Mouse (Mus musculus) forebrain, embryonic 14.5 days (tissue): ENCODE measurements at regions not wholly inside any gene's neighbourhood (a gene's known extent, or its start where the extent isn't known, plus 50 kb on each side); places are given as distances from the start of the nearest gene placed in this dataset.

Source experiments
- ATAC-seq: fragments of 200-750 bp; cut with Nextera tagmentation; 2 replicates; pipeline ENCODE4 v1.8.0; 2017; ENCODE audit warnings: mild to moderate bottlenecking, moderate library complexity
- DNase-seq: peaks from one replicate; pipeline ENCODE4 v3.0.0-alpha.2; 2015; ENCODE audit warnings: low spot score
- H3K27ac ChIP-seq: fragments of 300-500 bp; sonication (generic); 2 replicates; pipeline ENCODE4 v1.5.1; 2014; ENCODE audit warnings: low read depth, mild to moderate bottlenecking, control low read depth, low read length, moderate library complexity
- H3K27me3 ChIP-seq: fragments of 300-500 bp; sonication (generic); replicated peaks from 2 replicates; pipeline ENCODE4 v1.6.1; 2014; ENCODE audit warnings: low read length, control low read depth, mixed read lengths; ENCODE audit not compliant: control insufficient read depth, insufficient read depth
- H3K36me3 ChIP-seq: fragments of 300-500 bp; sonication (generic); 2 replicates; pipeline ENCODE4 v1.6.1; 2014; ENCODE audit warnings: low read length, control low read depth; ENCODE audit not compliant: control insufficient read depth, insufficient read depth
- H3K4me1 ChIP-seq: fragments of 300-500 bp; sonication (generic); 2 replicates; pipeline ENCODE4 v1.6.1; 2014; ENCODE audit warnings: antibody characterized with exemption, low read length, control low read depth; ENCODE audit not compliant: control insufficient read depth, insufficient read depth
- H3K4me2 ChIP-seq: fragments of 300-500 bp; sonication (generic); 2 replicates; pipeline ENCODE4 v1.6.1; 2014; ENCODE audit warnings: mild to moderate bottlenecking, control low read depth, low read length
- H3K4me3 ChIP-seq: fragments of 300-500 bp; sonication (generic); 2 replicates; pipeline ENCODE4 v1.5.1; 2014; ENCODE audit warnings: low read depth, low read length, control low read depth
- H3K9ac ChIP-seq: fragments of 300-500 bp; sonication (generic); 2 replicates; pipeline ENCODE4 v1.6.1; 2014; ENCODE audit warnings: mild to moderate bottlenecking, low read length, control low read depth, moderate library complexity
- H3K9me3 ChIP-seq: fragments of 300-500 bp; sonication (generic); replicated peaks from 2 replicates; pipeline ENCODE4 v1.6.1; 2016; ENCODE audit warnings: low read length, control low read depth, mixed read lengths; ENCODE audit not compliant: control insufficient read depth
- WGBS: fragments of 180-500 bp; shearing (Covaris S2); extraction: QIAGEN DNeasy Blood & Tissue Kit; methylation state at CpG from one replicate; pipeline ENCODE4 v1.1.7; 2014; 5-methylcytosine and 5-hydroxymethylcytosine counted together

DNA sequence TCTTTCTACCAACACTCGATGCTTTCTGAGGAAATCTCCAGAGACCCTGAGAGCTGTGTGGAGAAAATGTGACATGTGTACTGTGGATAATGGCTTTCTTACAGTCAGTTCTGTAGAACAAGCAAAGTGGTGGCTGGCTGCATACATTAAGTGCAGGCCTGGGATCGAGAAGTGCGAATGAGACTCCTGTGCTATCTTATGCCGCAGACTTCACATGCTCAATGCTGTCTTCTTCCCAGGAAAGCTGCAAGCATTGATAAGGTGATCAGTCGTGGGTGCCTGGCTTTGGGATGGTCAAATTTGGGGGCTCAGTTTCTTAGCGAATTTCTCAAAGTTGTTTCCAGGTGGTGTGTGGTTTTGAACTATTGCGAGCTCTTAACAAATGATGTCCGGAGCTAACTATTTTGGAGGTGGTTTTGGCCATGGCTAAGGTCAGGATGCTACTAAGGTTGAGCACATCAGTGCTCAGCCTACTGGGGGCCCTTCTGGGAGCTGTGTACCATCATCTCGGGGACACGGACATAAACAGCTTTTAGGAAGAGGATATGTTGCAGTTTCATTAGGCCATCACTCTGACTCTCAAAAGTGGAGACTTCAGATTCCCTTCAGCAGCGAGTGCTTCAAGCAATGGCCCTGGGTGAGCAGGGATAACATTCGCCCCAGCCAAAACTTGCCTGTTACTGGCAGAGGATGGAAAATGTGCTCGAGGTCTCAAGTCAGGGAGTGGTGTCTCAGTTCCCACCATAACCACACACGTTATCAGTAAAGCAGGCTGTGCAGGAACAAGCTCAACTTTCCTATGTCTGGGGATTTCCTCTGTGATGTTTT, 646.7 kb downstream of the Zfp706 start:
- H3K4me2 ChIP-seq, result no peak overlapping the region
- no peak overlapping the region for H3K4me3 ChIP-seq
- H3K9me3 ChIP-seq, result no peaks in the 10 kb centered on the region
- whole genome bisulfite sequencing, result 68% methylated on average over 14 of the region's 14 CpGs
- DNase-seq, result no peak
- ATAC-seq, result no peak
- H3K9ac ChIP-seq, result no peak overlapping the region
- no peaks in the 10 kb centered on the region for H3K27me3 ChIP-seq
- H3K4me1 ChIP-seq, result no peaks in the 10 kb centered on the region
- H3K27ac ChIP-seq, result 0 out of 2 replicates have a peak overlapping the region, but pooled peaks have one; percentile 4
- H3K36me3 ChIP-seq, result no peaks in the 10 kb centered on the region

DNA sequence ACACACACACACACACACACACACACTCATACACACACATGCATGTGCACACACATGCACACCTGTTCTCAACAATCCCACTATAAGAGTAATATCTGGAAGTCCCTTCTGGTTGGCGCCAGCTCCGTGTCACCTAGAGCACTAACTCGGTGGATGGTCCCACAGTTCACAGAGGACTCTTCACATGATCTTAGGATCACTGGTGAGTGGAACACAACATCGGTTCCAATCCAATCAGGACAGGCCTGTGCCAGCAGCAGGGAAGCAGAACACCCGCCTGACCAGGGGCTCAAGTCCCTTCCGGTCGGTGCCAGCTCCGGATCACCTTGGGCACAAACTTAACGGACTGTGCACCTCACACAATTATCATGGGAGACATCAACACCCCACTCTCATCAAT, 651.7 kb downstream of the Zfp706 start:
- no peak overlapping the region for H3K4me2 ChIP-seq
- no peak overlapping the region for H3K9ac ChIP-seq
- ATAC-seq, result no peak
- DNase-seq, result no peak
- no peaks in the 10 kb centered on the region for H3K27me3 ChIP-seq
- 93% methylated on average over 9 of the region's 9 CpGs for WGBS
- no peak overlapping the region for H3K27ac ChIP-seq
- no peaks in the 10 kb centered on the region for H3K36me3 ChIP-seq
- no peaks in the 10 kb centered on the region for H3K4me1 ChIP-seq
- no peak overlapping the region for H3K4me3 ChIP-seq
- H3K9me3 ChIP-seq, result no peaks in the 10 kb centered on the region

DNA sequence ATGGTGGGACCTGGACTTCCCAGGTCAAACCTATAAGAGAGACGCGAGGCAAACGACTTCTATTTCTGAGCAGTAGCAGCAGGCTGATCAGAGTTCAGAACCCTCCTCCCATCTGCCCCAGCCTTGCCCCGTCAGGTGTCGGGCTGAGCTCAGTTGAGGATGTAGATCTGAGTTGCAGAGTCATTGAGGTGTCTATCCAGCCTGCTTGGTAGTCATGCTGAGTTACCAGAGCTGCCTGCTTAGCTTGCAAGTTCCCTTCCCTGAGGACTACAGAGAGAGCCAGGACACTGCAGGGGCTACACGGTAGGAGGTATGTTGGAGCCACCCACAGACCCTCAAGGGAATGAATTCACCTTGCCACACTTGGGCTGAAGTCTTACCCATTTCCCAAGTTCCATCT, 653.0 kb downstream of the Zfp706 start:
- DNase-seq, result no peak
- H3K4me2 ChIP-seq, result no peak overlapping the region
- H3K27ac ChIP-seq, result no peak overlapping the region
- H3K9me3 ChIP-seq, result no peaks in the 10 kb centered on the region
- no peaks in the 10 kb centered on the region for H3K4me1 ChIP-seq
- no peak for ATAC-seq
- no peak overlapping the region for H3K4me3 ChIP-seq
- WGBS, result 88% methylated on average over 6 of the region's 6 CpGs
- H3K36me3 ChIP-seq, result no peaks in the 10 kb centered on the region
- H3K27me3 ChIP-seq, result no peaks in the 10 kb centered on the region
- H3K9ac ChIP-seq, result no peak overlapping the region

DNA sequence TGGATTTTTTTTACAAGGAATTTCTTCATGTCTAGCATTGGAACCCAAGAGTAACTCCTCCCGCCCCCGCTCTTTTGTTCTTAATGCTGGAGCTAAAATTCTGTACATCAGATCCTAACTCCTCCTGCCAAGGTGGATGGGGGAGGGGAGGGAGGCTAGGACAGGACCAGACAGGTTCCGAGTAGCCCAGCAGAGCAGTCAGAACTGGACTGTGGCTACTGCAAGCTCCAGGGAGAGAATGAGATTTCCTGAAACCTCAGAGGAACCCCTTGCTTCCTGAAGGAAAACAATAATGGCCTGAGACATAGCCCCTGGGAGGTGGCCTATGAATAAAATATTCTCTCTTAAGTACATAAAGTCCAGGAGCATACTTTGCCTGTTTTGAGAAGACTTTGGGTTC, 653.8 kb downstream of the Zfp706 start:
- DNase-seq (no peak), ATAC-seq (no peak)
- Histone ChIP-seq H3K4me1 (no peaks in the 10 kb centered on the region), H3K27me3 (no peaks in the 10 kb centered on the region), H3K9ac (no peak overlapping the region), H3K4me3 (no peak overlapping the region), H3K9me3 (no peaks in the 10 kb centered on the region), H3K27ac (no peak overlapping the region), H3K4me2 (no peak overlapping the region), H3K36me3 (no peaks in the 10 kb centered on the region)
- WGBS, result 85% methylated on average over 3 of the region's 3 CpGs

DNA sequence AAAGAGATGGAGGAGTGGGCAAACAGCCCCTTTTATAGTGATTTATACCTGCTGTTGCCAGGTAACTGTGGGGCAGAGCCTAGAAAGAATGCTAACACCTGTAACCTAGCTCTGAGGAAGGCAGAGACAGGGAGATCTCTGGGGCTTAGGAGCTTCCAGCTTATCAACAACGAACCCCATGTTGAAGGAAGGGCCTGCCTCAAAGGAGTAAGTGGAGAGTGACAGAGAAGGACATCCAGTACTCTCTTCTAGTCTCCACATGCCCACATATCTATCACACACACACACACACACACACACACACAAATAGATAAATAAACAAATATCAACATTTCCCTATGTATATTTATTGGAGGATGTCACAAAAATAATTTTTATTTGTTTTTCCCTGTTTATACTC, 654.6 kb downstream of the Zfp706 start:
- DNase-seq (no peak), ATAC-seq (no peak)
- H3K9me3 ChIP-seq, result no peaks in the 10 kb centered on the region
- no peak overlapping the region for H3K27ac ChIP-seq
- no peak overlapping the region for H3K4me2 ChIP-seq
- no peak overlapping the region for H3K4me3 ChIP-seq
- 81% methylated on average over 1 of the region's 1 CpGs for WGBS
- no peak overlapping the region for H3K9ac ChIP-seq
- no peaks in the 10 kb centered on the region for H3K4me1 ChIP-seq
- H3K36me3 ChIP-seq, result no peaks in the 10 kb centered on the region
- no peaks in the 10 kb centered on the region for H3K27me3 ChIP-seq

DNA sequence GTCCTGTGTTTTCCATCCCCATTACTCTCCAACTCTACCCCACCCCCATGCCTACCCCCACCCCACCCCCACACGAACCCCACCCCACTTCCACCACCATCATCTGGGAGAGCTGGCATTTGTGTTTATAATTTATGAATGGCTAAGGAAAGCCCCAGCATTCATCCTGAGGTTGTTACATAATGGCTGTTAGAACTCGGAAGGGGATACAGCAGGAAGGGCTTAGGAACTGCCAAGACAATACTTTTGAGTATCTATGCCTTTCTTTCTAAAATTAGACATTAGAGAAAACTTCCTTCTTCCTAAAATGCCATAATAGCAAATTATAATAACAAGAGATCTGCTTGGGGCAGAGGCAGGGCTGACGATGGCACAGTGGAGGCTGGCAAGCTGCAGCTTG, 655.9 kb downstream of the Zfp706 start:
- Histone ChIP-seq H3K9ac (no peak overlapping the region), H3K27me3 (no peaks in the 10 kb centered on the region), H3K4me3 (no peak overlapping the region), H3K9me3 (no peaks in the 10 kb centered on the region), H3K4me1 (no peaks in the 10 kb centered on the region), H3K27ac (no peak overlapping the region), H3K36me3 (no peaks in the 10 kb centered on the region), H3K4me2 (no peak overlapping the region)
- WGBS, result 23% methylated on average over 3 of the region's 3 CpGs
- ATAC-seq (no peak), DNase-seq (no peak)

DNA sequence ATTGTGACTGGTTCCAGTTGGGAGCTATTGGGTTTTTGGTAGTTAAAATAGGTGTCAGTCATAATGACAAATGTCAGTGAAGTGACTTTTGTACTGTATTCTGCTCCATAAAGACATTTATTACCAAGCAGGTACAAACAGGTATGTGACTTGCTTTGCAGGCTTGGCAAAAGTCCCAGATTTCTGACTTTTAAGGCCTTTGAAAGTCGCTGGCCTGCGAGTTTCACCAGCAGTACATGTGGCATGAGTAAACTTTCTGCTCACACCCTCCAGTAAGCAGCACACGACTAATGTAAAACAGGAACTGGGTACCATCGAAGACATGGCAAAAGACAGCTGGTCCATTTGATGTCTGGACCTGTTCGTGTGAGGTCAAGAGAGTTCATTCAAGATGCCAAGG, 659.2 kb downstream of the Zfp706 start:
- no peaks in the 10 kb centered on the region for H3K9me3 ChIP-seq
- DNase-seq (no peak), ATAC-seq (no peak)
- no peak overlapping the region for H3K4me3 ChIP-seq
- no peak overlapping the region for H3K9ac ChIP-seq
- H3K27ac ChIP-seq, result no peak overlapping the region
- H3K4me2 ChIP-seq, result no peak overlapping the region
- no peaks in the 10 kb centered on the region for H3K36me3 ChIP-seq
- 89% methylated on average over 5 of the region's 5 CpGs for WGBS
- no peaks in the 10 kb centered on the region for H3K27me3 ChIP-seq
- no peaks in the 10 kb centered on the region for H3K4me1 ChIP-seq

DNA sequence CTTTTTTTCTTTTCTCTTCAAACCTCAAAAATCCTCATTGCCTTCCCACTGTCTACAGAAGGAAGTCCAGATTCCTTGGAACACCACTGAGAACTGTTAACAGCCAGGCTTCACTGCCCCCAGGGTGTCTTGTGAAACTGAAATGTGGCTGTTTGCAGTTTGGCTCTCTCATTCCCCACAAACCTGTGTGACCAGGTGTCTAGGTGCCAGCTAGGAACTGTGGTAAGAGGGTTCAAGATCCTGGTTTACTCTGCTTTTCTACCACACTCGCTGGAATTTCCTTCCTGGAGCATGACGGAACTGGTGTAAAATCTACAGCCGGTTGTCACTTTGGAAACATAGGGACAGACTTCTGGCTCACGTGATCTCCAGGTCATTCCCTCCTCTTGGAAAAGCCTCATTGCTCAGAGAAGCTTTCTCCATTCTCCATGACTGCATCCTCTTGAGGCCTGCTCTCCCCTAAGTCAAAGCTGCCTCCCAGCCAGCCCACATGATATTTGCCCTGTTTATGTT, 660.2 kb downstream of the Zfp706 start:
- Histone ChIP-seq H3K4me1 (no peaks in the 10 kb centered on the region), H3K36me3 (no peaks in the 10 kb centered on the region), H3K4me2 (no peak overlapping the region), H3K9me3 (no peaks in the 10 kb centered on the region), H3K9ac (no peak overlapping the region), H3K27me3 (no peaks in the 10 kb centered on the region), H3K27ac (no peak overlapping the region), H3K4me3 (no peak overlapping the region)
- WGBS, result 83% methylated on average over 4 of the region's 4 CpGs
- no peak for ATAC-seq
- no peak for DNase-seq

DNA sequence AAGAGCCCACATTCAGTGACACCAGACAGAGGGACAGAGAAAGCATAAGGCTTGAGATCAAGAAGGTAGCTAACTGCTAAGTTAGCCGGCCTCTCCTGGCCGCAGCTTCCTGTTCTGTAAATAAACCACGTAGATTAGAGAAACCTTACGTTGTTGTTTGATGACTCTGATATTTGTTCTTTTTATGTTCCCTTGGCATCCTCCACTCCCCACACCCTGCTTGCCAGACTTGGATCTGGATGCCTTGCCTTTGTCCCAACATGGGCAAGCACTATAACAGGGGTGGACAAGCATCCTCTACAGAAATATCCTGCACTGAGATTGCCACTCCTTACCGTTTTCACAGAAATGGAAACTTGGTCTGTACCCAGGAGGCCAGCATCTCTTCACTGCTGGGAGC, 661.4 kb downstream of the Zfp706 start:
- WGBS, result 78% methylated on average over 5 of the region's 5 CpGs
- H3K9me3 ChIP-seq, result no peaks in the 10 kb centered on the region
- H3K4me3 ChIP-seq, result no peak overlapping the region
- no peak overlapping the region for H3K4me2 ChIP-seq
- ATAC-seq, result no peak
- no peaks in the 10 kb centered on the region for H3K27me3 ChIP-seq
- DNase-seq, result no peak
- H3K27ac ChIP-seq, result no peak overlapping the region
- no peak overlapping the region for H3K9ac ChIP-seq
- no peaks in the 10 kb centered on the region for H3K4me1 ChIP-seq
- H3K36me3 ChIP-seq, result no peaks in the 10 kb centered on the region
